Mouse (Mus musculus) stomach, embryonic 15.5 days (tissue): ENCODE results near the gene Nkiras2. TPM values are rescaled to one million over a fixed set of nuclear protein-coding genes. Genes with fewer than 3 reads are reported as not detected.

Experiments used
- polyA plus RNA-seq: library from polyadenylated mRNA; unstranded; fragments of >200 nt; fragmentation: Nextera tagmentation; extraction: Ambion mirVana; gene quantifications from 2 replicates; pipeline ENCODE4 v1.2.1, GENCODE M21; 2015

Gene Nkiras2
- polyA plus RNA-seq, 1 experiment from 2014 or later, result 57.3 TPM

Other genes starting within 250 kb of the Nkiras2 start
- 163 and 173 TPM in 2 replicates for gene Jup, start 221.5 kb upstream of the Nkiras2 start, polyA plus RNA-seq
- 57.6 and 61.7 TPM in 2 replicates for gene P3h4, start 204.4 kb upstream of the Nkiras2 start, polyA plus RNA-seq
- gene Fkbp10, start 203.5 kb upstream of the Nkiras2 start, polyA plus RNA-seq, result 89.1 and 100 TPM in 2 replicates
- gene Nt5c3b, start 177.4 kb upstream of the Nkiras2 start, polyA plus RNA-seq, result 108 TPM in 2 replicates
- 0.51 and 0.59 TPM in 2 replicates for gene Klhl10, start 177.3 kb upstream of the Nkiras2 start, polyA plus RNA-seq
- gene Klhl11, start 146.5 kb upstream of the Nkiras2 start, polyA plus RNA-seq, result 7.4 and 8.1 TPM in 2 replicates
- gene Acly, start 91.2 kb upstream of the Nkiras2 start, polyA plus RNA-seq, result 153 and 180 TPM in 2 replicates
- 0.24 and 0.37 TPM in 2 replicates for gene Ttc25, start 73.6 kb upstream of the Nkiras2 start, polyA plus RNA-seq
- 35.3 and 42.7 TPM in 2 replicates for gene Cnp, start 44.3 kb upstream of the Nkiras2 start, polyA plus RNA-seq
- 213 and 214 TPM in 2 replicates for gene Dnajc7, start 924 bp downstream of the Nkiras2 start, polyA plus RNA-seq
- gene Zfp385c, start 73.2 kb downstream of the Nkiras2 start, polyA plus RNA-seq, result 0.06 and 0.21 TPM in 2 replicates
- 2.8 and 4.0 TPM in 2 replicates for gene Dhx58, start 85.0 kb downstream of the Nkiras2 start, polyA plus RNA-seq
- gene Kat2a, start 93.2 kb downstream of the Nkiras2 start, polyA plus RNA-seq, result 47.3 and 50.6 TPM in 2 replicates
- not detected in 2 replicates for gene Hspb9, start 94.6 kb downstream of the Nkiras2 start, polyA plus RNA-seq
- 24.5 and 25.5 TPM in 2 replicates for gene Rab5c, start 119.0 kb downstream of the Nkiras2 start, polyA plus RNA-seq
- 0.24 and 0.27 TPM in 2 replicates for gene Kcnh4, start 140.7 kb downstream of the Nkiras2 start, polyA plus RNA-seq
- gene Hcrt, start 143.7 kb downstream of the Nkiras2 start, polyA plus RNA-seq, result not detected in 2 replicates
- gene Ghdc, start 151.7 kb downstream of the Nkiras2 start, polyA plus RNA-seq, result 5.5 and 7.3 TPM in 2 replicates
- 26.6 and 27.5 TPM in 2 replicates for gene Stat5b, start 231.5 kb downstream of the Nkiras2 start, polyA plus RNA-seq
- gene Stat5a, start 240.1 kb downstream of the Nkiras2 start, polyA plus RNA-seq, result 8.5 and 9.5 TPM in 2 replicates